20 mouse cellular contexts compared by ENCODE assay signal in the genomic region with DNA sequence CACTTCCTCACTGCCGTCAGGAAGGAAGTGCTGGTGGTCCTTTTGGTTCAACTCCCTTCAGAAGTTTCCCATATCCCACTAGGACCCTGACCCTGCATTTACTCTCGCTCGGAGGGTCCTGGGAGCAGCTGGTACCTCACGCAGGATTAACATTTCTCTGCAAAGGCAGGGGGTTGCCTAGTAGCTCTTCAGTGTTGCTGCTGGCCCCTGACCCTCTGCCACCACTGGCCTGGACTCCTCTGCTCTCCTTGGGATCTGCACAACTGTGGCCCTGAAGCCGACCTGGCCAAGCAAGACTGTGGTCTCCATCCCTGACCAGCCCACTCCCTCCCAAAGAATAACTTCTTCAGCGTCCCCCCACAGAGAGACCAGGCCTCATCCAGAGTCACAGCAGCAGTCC. TPM values are rescaled to one million over a fixed set of nuclear protein-coding genes. Genes with fewer than 3 reads are reported as not detected.
DNase-seq lines count a peak whose midpoint lies in the region; ATAC-seq and TF ChIP-seq lines count a peak whose summit lies in the region.
"Had no signal": no experiment of that assay in that cellular context is flagged by ENCODE, and none has a peak within 500 bp of the region (broad histone marks: within the 10 kb centered on the region; RNA-seq: fewer than 3 reads in every experiment).

No protein-coding gene starts in this region.

- H3K4me2 ChIP-seq in hindbrain, embryonic 13.5 days: no peak overlapping the region

- no peak for TF ChIP-seq CTCF in testis, adult 2 months (IDR thresholded peaks at IDR 0.05; ENCODE audit: control insufficient read depth, insufficient read depth, insufficient replicate concordance, low read depth, low read length)

- TF ChIP-seq POLR2A in testis, adult 2 months (IDR thresholded peaks at IDR 0.05; ENCODE audit: control insufficient read depth, low read depth, low read length): no peak

- no peaks in the 10 kb centered on the region for H3K9me3 ChIP-seq in hindbrain, embryonic 10.5 days
- H3K9me3 ChIP-seq in hindbrain, embryonic 13.5 days: no peaks in the 10 kb centered on the region
- H3K9me3 ChIP-seq: heart, embryonic 13.5 days; megakaryocyte, embryonic 14.5 days; stomach, embryonic 15.5 days had no signal

- no peak overlapping the region; the same call in 1 of the 2 replicates for H3K27ac ChIP-seq in hindbrain, embryonic 10.5 days
- no peak overlapping the region for H3K27ac ChIP-seq in hindbrain, embryonic 13.5 days
- no peak overlapping the region for H3K27ac ChIP-seq in testis, adult 2 months (ENCODE audit: control insufficient read depth, insufficient read depth, low read depth, low read length)
- H3K27ac ChIP-seq: heart, embryonic 13.5 days; stomach, embryonic 15.5 days had no signal

- H3K27me3 ChIP-seq in hindbrain, embryonic 10.5 days (ENCODE audit: insufficient read depth, poor library complexity, severe bottlenecking): peaks cover 53% of the 10 kb centered on the region
- peaks cover 50% of the 10 kb centered on the region for H3K27me3 ChIP-seq in hindbrain, embryonic 13.5 days
- no peaks in the 10 kb centered on the region for H3K27me3 ChIP-seq in testis, adult 2 months (ENCODE audit: control insufficient read depth, insufficient read depth, low read length)
- H3K27me3 ChIP-seq: CH12.LX had no signal

- H3K9ac ChIP-seq in hindbrain, embryonic 13.5 days: no peak overlapping the region
- H3K9ac ChIP-seq: heart, embryonic 13.5 days; stomach, embryonic 15.5 days had no signal

- 77% methylated on average over 6 of the region's 6 CpGs for WGBS in hindbrain, embryonic 10.5 days
- 83% methylated on average over 6 of the region's 6 CpGs for WGBS in hindbrain, embryonic 13.5 days

- 0 out of 2 replicates have a peak overlapping the region, but pooled peaks have one; percentile 4 for H3K4me3 ChIP-seq in hindbrain, embryonic 10.5 days
- no peak overlapping the region for H3K4me3 ChIP-seq in hindbrain, embryonic 13.5 days
- H3K4me3 ChIP-seq in testis, adult 2 months (ENCODE audit: control insufficient read depth, low read depth, low read length): peak overlapping the region; percentile 0
- H3K4me3 ChIP-seq: heart, embryonic 13.5 days; stomach, embryonic 15.5 days had no signal

- no peak for ATAC-seq in hindbrain, embryonic 13.5 days (ENCODE audit: low FRiP score)

- DNase-seq in cerebellum, adult 9-11 months: peak; percentile 48
- DNase-seq in cerebellum, adult 11 months: no peak
- DNase-seq in hindbrain, embryonic 10.5 days (ENCODE audit: low spot score): no peak
- DNase-seq in testis, postnatal 10 days (ENCODE audit: low spot score): no peak
- DNase-seq in adrenal gland, postnatal 25 days: no peak
- no peak for DNase-seq in embryo, embryonic 9.5 days (ENCODE audit: extremely low spot score)
- DNase-seq: adrenal gland, postnatal 10 days; cerebellum, adult 2 months; gastrocnemius, postnatal 25 days; kidney, adult 2 months; kidney, postnatal 14 days; lung, postnatal 10 days; spleen, adult 18-20 months had no signal

- H3K36me3 ChIP-seq in hindbrain, embryonic 10.5 days: peaks cover 53% of the 10 kb centered on the region
- H3K36me3 ChIP-seq in hindbrain, embryonic 13.5 days: peaks cover 54% of the 10 kb centered on the region
- no peaks in the 10 kb centered on the region; the same call in 1 of the 2 replicates for H3K36me3 ChIP-seq in testis, adult 2 months (ENCODE audit: control insufficient read depth, insufficient read depth, low read length)

- peaks cover 48% of the 10 kb centered on the region for H3K4me1 ChIP-seq in hindbrain, embryonic 10.5 days (replicated peaks)
- H3K4me1 ChIP-seq in hindbrain, embryonic 13.5 days (replicated peaks): peaks cover 18% of the 10 kb centered on the region
- H3K4me1 ChIP-seq in testis, adult 2 months (ENCODE audit: control insufficient read depth, insufficient read depth, low read length): peaks cover 6% of the 10 kb centered on the region

RNA-seq across cellular contexts. Expression of a gene that starts 1.0 kb away (rescaled TPM):
- polyA plus RNA-seq in hindbrain, embryonic 10.5 days (2016; fragmentation: Nextera tagmentation; extraction: Ambion mirVana): 2.3 and 3.0 TPM in 2 replicates
- polyA plus RNA-seq in hindbrain, embryonic 13.5 days (2015; fragmentation: Nextera tagmentation; extraction: Ambion mirVana): 1.1 and 1.5 TPM in 2 replicates
- polyA plus RNA-seq in testis, adult 2 months (2012; rRNA removed): 27.1 and 27.5 TPM in 2 replicates
- 5.9 and 6.0 TPM in 2 replicates for total RNA-seq in adrenal gland, postnatal 25 days (2021)
- total RNA-seq: hematopoietic stem cell, adult 5-6 weeks had no signal

RNA-seq across cellular contexts. Expression of a gene that starts 8.2 kb away (rescaled TPM):
- 86.8 and 91.8 TPM in 2 replicates for polyA plus RNA-seq in hindbrain, embryonic 10.5 days (2016; fragmentation: Nextera tagmentation; extraction: Ambion mirVana)
- polyA plus RNA-seq in hindbrain, embryonic 13.5 days (2015; fragmentation: Nextera tagmentation; extraction: Ambion mirVana): 46.0 and 48.2 TPM in 2 replicates
- 200 and 216 TPM in 2 replicates for polyA plus RNA-seq in testis, adult 2 months (2012; rRNA removed)
- 21.6 and 32.0 TPM in 2 replicates for total RNA-seq in adrenal gland, postnatal 25 days (2021)

RNA-seq across cellular contexts. Expression of a gene that starts 10.6 kb away (rescaled TPM):
- 2.4 and 3.2 TPM in 2 replicates for polyA plus RNA-seq in hindbrain, embryonic 10.5 days (2016; fragmentation: Nextera tagmentation; extraction: Ambion mirVana)
- 3.9 and 5.9 TPM in 2 replicates for polyA plus RNA-seq in hindbrain, embryonic 13.5 days (2015; fragmentation: Nextera tagmentation; extraction: Ambion mirVana)
- polyA plus RNA-seq in testis, adult 2 months (2012; rRNA removed): 0.61 and 0.98 TPM in 2 replicates
- total RNA-seq in adrenal gland, postnatal 25 days (2021): 1.7 and 9.8 TPM in 2 replicates

RNA-seq across cellular contexts. Expression of a gene that starts 10.7 kb away (rescaled TPM):
- 38.8 and 41.6 TPM in 2 replicates for polyA plus RNA-seq in hindbrain, embryonic 10.5 days (2016; fragmentation: Nextera tagmentation; extraction: Ambion mirVana)
- 61.2 and 66.0 TPM in 2 replicates for polyA plus RNA-seq in hindbrain, embryonic 13.5 days (2015; fragmentation: Nextera tagmentation; extraction: Ambion mirVana)
- 3.7 and 4.2 TPM in 2 replicates for polyA plus RNA-seq in testis, adult 2 months (2012; rRNA removed)
- total RNA-seq in adrenal gland, postnatal 25 days (2021): 16.3 and 41.8 TPM in 2 replicates
- total RNA-seq: hematopoietic stem cell, adult 5-6 weeks had no signal

RNA-seq across cellular contexts. Expression of a gene that starts 18.6 kb away (rescaled TPM):
- 26.9 and 39.1 TPM in 2 replicates for polyA plus RNA-seq in hindbrain, embryonic 10.5 days (2016; fragmentation: Nextera tagmentation; extraction: Ambion mirVana)
- polyA plus RNA-seq in hindbrain, embryonic 13.5 days (2015; fragmentation: Nextera tagmentation; extraction: Ambion mirVana): 19.1 and 20.4 TPM in 2 replicates
- 2.5 and 2.9 TPM in 2 replicates for polyA plus RNA-seq in testis, adult 2 months (2012; rRNA removed)
- total RNA-seq in adrenal gland, postnatal 25 days (2021): 10.0 and 12.7 TPM in 2 replicates
- total RNA-seq: CH12.LX had no signal
